Mouse (Mus musculus): ENCODE measurements around the gene Pacsin2. TPM values are rescaled to one million over a fixed set of nuclear protein-coding genes. Genes with fewer than 3 reads are reported as not detected.
"Not testable (repeated sequence)": the region's sequence is repeated elsewhere in the genome, so short reads cannot be mapped to it uniquely, and the experiment has no call there.

Gene Pacsin2
- polyA plus RNA-seq, 1 experiment from 2014 or later, result 55.6 TPM

DNA sequence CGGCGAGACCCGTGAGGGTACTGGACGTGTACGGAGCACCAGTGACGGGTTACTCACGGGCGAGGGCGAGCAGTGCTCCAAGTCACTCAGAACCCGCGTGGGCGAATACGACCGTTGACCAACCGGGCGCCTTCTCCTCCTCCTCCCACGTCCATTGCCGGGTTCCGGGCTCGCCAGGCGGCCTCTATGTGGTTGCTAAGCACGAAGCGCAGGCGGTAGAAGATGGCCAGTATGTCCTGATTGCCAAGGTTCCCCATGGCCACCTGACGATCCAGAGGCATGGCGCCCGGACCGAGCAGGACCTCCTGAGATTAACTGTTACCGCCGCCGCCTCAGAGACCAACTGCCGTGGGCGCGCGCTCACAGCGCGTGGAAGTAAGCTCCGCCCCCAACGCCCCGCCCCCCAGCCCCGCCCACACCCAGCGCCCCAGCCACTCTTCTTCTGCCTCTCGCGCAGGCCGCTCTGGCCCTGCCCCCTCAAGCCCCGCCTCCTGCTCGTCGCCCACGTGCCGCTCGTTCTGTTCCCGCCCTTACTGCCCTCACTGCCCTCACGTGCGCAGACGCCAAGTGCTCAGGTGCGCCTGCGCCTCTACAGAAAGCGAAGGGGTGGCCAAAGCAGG is 97.4 kb downstream of the Pacsin2 start:
- no peak overlapping the region for H3K27ac ChIP-seq (replicated peaks)
- H3K27me3 ChIP-seq (ENCODE audit: low read depth, poor library complexity, severe bottlenecking), result peaks cover 23% of the 10 kb centered on the region
- H3K9me3 ChIP-seq (replicated peaks), result 0 out of 2 replicates have a peak, but pooled peaks cover 4% of the 10 kb centered on the region
- WGBS, result 28% methylated on average over 50 of the region's 58 CpGs
- no peaks in the 10 kb centered on the region for H3K36me3 ChIP-seq
- peaks cover 7% of the 10 kb centered on the region for H3K4me1 ChIP-seq
- peak; percentile 67 for DNase-seq (ENCODE audit: low spot score)
- peak overlapping the region; percentile 45 for H3K4me3 ChIP-seq

DNA sequence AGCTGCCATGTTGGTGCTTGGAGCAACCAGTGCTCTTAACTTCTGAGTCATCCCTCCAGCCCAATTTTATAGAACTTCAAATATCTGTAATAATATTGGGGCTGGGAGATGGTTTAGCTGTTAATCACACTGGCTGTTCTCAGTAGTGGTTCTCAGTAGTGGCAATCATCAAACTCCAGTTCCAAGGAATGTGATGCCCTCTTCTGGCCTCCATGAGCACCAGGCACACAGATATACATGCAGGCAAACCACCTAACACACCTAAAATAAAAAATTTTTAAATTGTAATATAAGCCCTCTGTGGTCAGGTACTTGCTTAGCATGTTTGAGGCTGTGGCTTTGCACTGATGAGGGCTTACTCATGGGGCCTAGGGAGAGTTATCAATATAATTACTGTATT is 98.7 kb downstream of the Pacsin2 start:
- H3K36me3 ChIP-seq, result no peaks in the 10 kb centered on the region
- peaks cover 23% of the 10 kb centered on the region for H3K27me3 ChIP-seq (ENCODE audit: low read depth, poor library complexity, severe bottlenecking)
- no peak overlapping the region for H3K4me3 ChIP-seq
- DNase-seq (ENCODE audit: low spot score), result no peak
- peaks cover 7% of the 10 kb centered on the region for H3K4me1 ChIP-seq
- no peak overlapping the region for H3K27ac ChIP-seq (replicated peaks)
- 0 out of 2 replicates have a peak, but pooled peaks cover 4% of the 10 kb centered on the region for H3K9me3 ChIP-seq (replicated peaks)

DNA sequence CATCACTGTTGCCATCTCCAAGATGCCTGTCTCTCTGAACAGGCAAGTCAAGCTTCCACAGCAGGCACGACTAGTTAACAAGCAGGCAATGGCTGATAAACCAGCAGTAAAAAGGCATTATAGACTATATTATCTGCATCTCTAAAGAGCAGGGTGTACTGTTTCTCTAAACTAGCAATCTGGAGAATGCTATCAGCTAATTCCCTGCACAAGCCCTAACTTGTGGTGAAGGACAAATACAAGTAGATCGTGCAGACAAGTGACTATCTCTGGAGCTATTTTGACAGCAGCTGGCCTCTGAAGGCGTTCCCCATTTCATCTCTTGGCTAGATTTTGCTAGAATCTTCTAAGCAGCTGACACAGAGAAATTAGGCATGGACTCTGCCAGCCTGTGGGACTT is 100.2 kb downstream of the Pacsin2 start:
- Histone ChIP-seq H3K4me1 (peaks cover 7% of the 10 kb centered on the region), H3K9me3 (replicated peaks) (0 out of 2 replicates have a peak, but pooled peaks cover 4% of the 10 kb centered on the region), H3K4me3 (no peak overlapping the region), H3K27me3 (ENCODE audit: low read depth, poor library complexity, severe bottlenecking) (peaks cover 23% of the 10 kb centered on the region), H3K36me3 (no peaks in the 10 kb centered on the region), H3K27ac (replicated peaks) (no peak overlapping the region)
- WGBS, result 73% methylated on average over 3 of the region's 3 CpGs
- no peak for DNase-seq (ENCODE audit: low spot score)

DNA sequence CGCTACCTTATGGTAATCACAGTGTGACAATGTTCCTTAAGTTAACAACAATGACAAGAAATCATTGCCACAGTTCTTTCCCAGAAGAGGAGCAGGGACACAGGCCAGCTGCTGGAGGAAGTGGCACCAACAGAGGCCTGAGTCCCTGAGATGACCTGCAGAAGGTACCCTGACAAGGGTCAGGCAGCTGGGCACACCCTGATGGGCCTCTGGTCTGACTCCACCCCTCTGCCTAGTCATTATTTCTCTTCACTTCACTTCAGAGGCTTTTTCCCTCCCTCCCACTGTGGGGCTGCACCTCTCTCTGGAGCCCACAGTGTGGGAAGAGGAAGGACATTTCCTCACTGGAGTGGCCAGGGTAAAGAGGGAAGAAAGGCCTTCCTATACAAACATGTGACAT is 101.6 kb downstream of the Pacsin2 start:
- H3K27ac ChIP-seq (replicated peaks); DNase-seq (ENCODE audit: low spot score); H3K4me3 ChIP-seq; H3K4me1 ChIP-seq; H3K9me3 ChIP-seq (replicated peaks); H3K36me3 ChIP-seq: not testable (repeated sequence)
- peaks cover 19% of the 10 kb centered on the region for H3K27me3 ChIP-seq (ENCODE audit: low read depth, poor library complexity, severe bottlenecking)
- WGBS, result 91% methylated on average over 1 of the region's 1 CpGs

DNA sequence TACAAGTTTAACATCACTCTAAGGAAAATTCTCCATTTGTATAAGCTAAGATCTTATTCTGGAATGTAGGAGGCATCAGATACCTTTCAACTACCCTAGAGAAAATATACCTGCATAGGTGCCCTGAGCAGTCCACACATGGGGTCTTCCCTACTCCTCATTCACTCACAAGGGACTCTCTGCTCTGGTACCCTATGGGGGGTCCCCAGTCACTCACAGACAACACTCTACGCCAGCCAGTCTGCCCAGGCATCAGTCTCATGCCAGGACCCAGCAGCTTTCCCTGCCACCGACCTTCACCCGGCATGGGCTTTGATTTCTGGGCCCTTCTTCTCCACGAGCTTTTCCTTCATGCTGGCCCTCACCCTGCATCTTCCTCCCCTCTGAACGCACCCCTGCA is 103.5 kb downstream of the Pacsin2 start:
- not testable (repeated sequence) for H3K27me3 ChIP-seq (ENCODE audit: low read depth, poor library complexity, severe bottlenecking); H3K4me3 ChIP-seq; H3K27ac ChIP-seq (replicated peaks); H3K4me1 ChIP-seq; H3K9me3 ChIP-seq (replicated peaks); H3K36me3 ChIP-seq; DNase-seq (ENCODE audit: low spot score)
- WGBS, result 71% methylated on average over 5 of the region's 5 CpGs

DNA sequence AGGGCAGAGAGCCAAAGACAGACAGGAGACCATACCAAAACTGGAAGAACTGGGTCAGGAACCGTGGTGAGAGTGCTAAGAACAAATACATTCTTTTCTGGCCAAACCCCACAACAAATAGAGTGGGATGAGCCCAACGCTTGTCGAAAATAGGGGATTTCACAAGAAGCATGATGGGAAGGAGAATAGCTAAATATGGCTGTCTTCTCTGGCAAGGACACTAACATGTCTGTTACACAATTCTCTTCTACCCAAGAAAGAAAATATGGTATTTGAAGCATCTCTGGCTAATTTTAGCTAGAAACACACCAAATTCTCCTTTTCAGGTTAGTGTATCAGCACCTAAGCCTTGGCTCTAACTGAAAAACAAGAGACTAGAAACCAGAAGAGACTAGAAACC is 104.3 kb downstream of the Pacsin2 start:
- WGBS, result 79% methylated on average over 3 of the region's 3 CpGs
- H3K9me3 ChIP-seq (replicated peaks), result no peaks in the 10 kb centered on the region

DNA sequence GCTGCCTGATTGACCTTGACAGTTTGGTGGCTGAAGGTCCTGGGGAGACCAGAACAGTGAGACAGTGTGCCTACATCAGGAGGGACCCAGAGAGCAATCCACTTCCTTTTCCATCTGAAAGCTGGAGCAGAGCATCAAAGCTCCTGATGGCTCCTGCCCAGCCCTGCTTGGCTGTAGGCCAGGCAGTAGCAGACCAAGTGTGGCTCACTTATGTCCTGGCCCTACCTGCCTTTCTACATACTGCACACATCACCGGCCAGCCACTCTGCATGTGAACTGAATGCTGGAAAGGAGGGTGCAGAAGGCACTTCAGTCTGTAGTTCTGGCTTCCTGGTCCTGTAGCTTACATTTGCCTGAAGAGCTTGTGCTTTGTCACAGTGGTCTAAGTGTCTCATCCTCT is 105.9 kb downstream of the Pacsin2 start:
- no peak overlapping the region for H3K4me3 ChIP-seq

More for the DNA sequence above, 104.3 kb downstream of the Pacsin2 start:
- Histone ChIP-seq H3K4me1 (no peaks in the 10 kb centered on the region), H3K4me3 (no peak overlapping the region), H3K36me3 (no peaks in the 10 kb centered on the region), H3K27ac (replicated peaks) (no peak overlapping the region), H3K27me3 (ENCODE audit: low read depth, poor library complexity, severe bottlenecking) (no peaks in the 10 kb centered on the region)
- no peak for DNase-seq (ENCODE audit: low spot score)

DNA sequence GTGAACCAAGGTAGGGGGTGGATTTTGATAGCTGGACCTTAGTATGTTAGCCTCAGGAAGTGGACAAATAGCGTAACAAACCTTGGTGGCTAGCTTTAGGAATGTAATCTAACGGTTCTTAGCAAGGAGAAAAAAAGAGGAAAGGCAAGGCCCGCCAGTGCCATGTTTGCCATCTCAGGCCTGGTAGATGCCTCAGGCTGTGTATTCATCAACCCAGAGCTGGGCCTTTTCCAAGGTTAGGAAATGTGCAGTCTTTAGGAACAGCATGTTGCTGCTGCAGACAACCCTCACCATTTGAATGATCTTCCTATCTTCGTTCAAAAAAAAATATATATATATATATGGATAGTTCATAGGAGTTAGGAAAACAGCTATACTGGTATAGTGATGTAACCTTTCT is 112.9 kb downstream of the Pacsin2 start:
- Histone ChIP-seq H3K27me3 (ENCODE audit: low read depth, poor library complexity, severe bottlenecking) (0 out of 2 replicates have a peak, but pooled peaks cover 10% of the 10 kb centered on the region), H3K4me3 (no peak overlapping the region), H3K4me1 (peaks cover 22% of the 10 kb centered on the region), H3K36me3 (no peaks in the 10 kb centered on the region), H3K9me3 (replicated peaks) (no peaks in the 10 kb centered on the region), H3K27ac (replicated peaks) (no peak overlapping the region)
- no peak for DNase-seq (ENCODE audit: low spot score)
- 89% methylated on average over 4 of the region's 4 CpGs for WGBS

More for the DNA sequence above, 105.9 kb downstream of the Pacsin2 start:
- Histone ChIP-seq H3K27me3 (ENCODE audit: low read depth, poor library complexity, severe bottlenecking) (no peaks in the 10 kb centered on the region), H3K27ac (replicated peaks) (no peak overlapping the region), H3K4me1 (no peaks in the 10 kb centered on the region), H3K9me3 (replicated peaks) (no peaks in the 10 kb centered on the region), H3K36me3 (no peaks in the 10 kb centered on the region)
- DNase-seq (ENCODE audit: low spot score), result no peak
- WGBS, result 97% methylated on average over 1 of the region's 1 CpGs

DNA sequence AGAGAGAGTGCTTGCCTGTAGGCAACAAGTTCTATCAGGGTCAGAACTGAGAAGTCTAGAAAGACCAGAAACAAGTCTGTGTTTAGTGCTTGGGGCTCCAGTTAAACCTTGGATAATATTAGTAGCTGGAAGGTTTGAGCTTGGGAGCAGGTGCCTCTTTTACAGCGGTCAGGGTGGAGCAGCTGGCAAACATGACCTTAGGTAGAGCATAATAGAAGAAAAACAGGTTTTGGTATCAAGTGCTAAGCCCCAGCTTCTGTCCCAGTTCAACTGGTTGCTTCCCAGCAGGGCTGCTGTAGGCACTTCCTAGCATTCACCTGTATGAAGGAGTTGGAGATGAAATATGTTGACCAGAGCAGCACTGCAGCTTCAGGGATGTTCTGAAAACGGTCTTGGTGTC is 113.5 kb downstream of the Pacsin2 start:
- WGBS, result 61% methylated on average over 2 of the region's 2 CpGs

DNA sequence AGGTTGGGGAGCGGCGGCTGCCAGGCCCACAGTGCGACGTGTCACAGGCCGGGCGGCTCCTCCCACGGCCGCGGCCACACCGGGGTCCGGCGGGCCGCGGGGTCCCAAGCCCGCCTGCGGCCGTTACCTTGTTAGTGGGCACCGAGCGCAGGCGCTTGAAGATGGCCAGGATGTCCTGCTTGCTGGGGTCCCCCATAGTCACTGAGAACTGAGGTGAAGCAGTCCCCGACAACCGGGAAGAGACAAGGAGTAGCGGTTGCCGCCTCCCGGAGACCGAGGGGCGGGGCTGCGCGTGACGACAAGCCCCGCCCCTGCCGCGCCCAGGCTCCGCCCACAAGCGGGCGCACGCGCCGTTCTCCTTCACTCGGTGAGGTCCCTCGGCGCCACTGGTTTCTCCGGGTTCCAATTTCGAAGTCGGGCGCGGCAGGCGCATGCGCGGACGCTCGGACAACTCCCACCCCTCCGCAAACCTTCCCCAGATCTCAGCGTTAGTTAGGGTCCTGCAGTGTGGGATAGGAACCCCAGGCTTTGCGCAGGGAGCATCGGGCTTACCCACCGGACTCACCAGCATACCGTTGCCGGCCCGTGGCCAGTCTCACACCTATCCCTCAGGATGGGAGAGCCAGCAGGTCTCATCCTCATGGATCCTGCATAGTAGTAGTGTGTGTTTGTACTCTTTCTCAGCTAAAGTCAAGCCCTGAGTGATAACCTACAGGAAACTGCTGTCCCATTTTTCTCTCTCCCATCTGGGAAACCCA is 114.3 kb downstream of the Pacsin2 start, which contains the start of gene Arfgap3:
TSS of gene Arfgap3 (minus strand) at position 294 of the 758 bp plus-strand sequence.
- under 1% methylated on average over 57 of the region's 60 CpGs for WGBS
- DNase-seq (ENCODE audit: low spot score), result peak; percentile 96
- peak within 1 kb of the TSS; percentile 89 for H3K27ac ChIP-seq (replicated peaks)

More for the DNA sequence above, 113.5 kb downstream of the Pacsin2 start:
- H3K9me3 ChIP-seq (replicated peaks), result no peaks in the 10 kb centered on the region
- H3K27ac ChIP-seq (replicated peaks), result 0 out of 2 replicates have a peak overlapping the region, but pooled peaks have one; percentile 89
- DNase-seq (ENCODE audit: low spot score), result no peak
- H3K4me1 ChIP-seq, result peaks cover 22% of the 10 kb centered on the region
- H3K27me3 ChIP-seq (ENCODE audit: low read depth, poor library complexity, severe bottlenecking), result 0 out of 2 replicates have a peak, but pooled peaks cover 10% of the 10 kb centered on the region
- H3K4me3 ChIP-seq, result peak overlapping the region; percentile 72; the same call in 1 of the 2 replicates
- H3K36me3 ChIP-seq, result no peaks in the 10 kb centered on the region; the same call in 1 of the 2 replicates

DNA sequence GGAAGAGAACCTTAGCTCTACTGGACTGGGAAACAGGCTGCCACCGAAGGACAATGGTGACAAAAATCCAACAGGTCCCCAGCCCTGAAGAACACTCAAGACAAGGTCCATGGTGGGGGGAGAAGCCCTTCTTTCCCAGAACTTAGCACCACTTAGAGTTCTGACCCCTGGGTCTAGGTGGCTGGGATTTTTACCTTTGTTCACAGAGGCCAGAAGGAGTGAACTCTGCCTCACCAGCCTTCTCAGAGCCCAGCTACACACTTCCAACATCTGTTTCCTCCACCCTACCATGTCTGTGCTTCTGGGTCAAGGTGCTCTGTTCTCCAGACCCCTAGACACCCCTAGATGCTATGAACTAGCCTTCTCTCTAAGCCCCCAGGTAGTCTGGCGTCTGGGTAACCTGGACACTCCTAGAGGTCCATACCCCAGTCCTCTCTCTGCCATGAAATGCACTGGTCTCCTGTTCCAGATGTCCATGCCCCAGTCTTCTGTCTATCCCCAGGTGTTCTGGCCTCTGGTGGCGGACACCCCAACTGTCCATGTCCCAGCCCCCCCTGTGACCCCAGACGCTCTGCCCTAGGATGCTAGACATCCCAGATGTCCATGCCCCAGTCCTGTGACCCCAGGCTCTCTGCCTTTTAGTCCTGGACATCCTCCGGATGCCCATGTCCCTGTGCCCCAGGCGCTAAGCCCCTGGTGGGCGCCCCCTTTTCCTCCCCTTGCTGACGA is 115.0 kb downstream of the Pacsin2 start:
- H3K9me3 ChIP-seq (replicated peaks), result no peaks in the 10 kb centered on the region
- H3K4me3 ChIP-seq, result peak overlapping the region; percentile 72
- peak overlapping the region; percentile 89 for H3K27ac ChIP-seq (replicated peaks)
- no peak for DNase-seq (ENCODE audit: low spot score)
- no peaks in the 10 kb centered on the region; the same call in 1 of the 2 replicates for H3K36me3 ChIP-seq
- 0 out of 2 replicates have a peak, but pooled peaks cover 10% of the 10 kb centered on the region for H3K27me3 ChIP-seq (ENCODE audit: low read depth, poor library complexity, severe bottlenecking)
- 22% methylated on average over 7 of the region's 8 CpGs for WGBS
- H3K4me1 ChIP-seq, result peaks cover 24% of the 10 kb centered on the region

More for the DNA sequence above, 114.3 kb downstream of the Pacsin2 start, which contains the start of gene Arfgap3:
- Histone ChIP-seq H3K36me3 (no peaks in the 10 kb centered on the region; the same call in 1 of the 2 replicates), H3K9me3 (replicated peaks) (no peaks in the 10 kb centered on the region), H3K4me1 (peaks cover 22% of the 10 kb centered on the region), H3K4me3 (peak within 1 kb of the TSS; percentile 72), H3K27me3 (ENCODE audit: low read depth, poor library complexity, severe bottlenecking) (0 out of 2 replicates have a peak, but pooled peaks cover 10% of the 10 kb centered on the region)

DNA sequence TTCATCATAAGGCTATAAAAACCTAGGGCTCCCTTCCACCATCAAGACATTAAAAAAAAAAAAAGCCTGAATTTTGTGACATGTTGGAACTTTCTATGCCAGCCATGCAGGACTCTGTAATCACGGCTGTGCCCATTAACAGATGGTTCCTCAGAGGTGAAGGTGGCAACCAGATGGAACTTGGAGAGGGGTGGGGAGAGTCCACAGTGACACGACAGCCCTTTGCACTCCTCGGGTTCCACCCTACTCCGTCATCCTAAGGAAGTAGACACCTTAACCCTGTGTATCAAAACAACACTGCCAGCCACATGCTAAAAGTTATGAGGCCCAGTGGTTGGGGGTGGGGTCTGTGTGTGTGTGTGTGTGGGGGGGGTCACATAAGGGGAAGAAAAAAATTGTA is 115.7 kb downstream of the Pacsin2 start:
- WGBS, result 86% methylated on average over 4 of the region's 4 CpGs
- H3K9me3 ChIP-seq (replicated peaks), result no peaks in the 10 kb centered on the region
- peaks cover 30% of the 10 kb centered on the region for H3K4me1 ChIP-seq
- DNase-seq (ENCODE audit: low spot score), result no peak
- H3K27ac ChIP-seq (replicated peaks), result no peak overlapping the region
- 0 out of 2 replicates have a peak, but pooled peaks cover 10% of the 10 kb centered on the region for H3K27me3 ChIP-seq (ENCODE audit: low read depth, poor library complexity, severe bottlenecking)
- H3K4me3 ChIP-seq, result peak overlapping the region; percentile 72; the same call in 1 of the 2 replicates
- H3K36me3 ChIP-seq, result no peaks in the 10 kb centered on the region; the same call in 1 of the 2 replicates
